8 mouse cellular contexts compared by ENCODE assay signal in the genomic region with DNA sequence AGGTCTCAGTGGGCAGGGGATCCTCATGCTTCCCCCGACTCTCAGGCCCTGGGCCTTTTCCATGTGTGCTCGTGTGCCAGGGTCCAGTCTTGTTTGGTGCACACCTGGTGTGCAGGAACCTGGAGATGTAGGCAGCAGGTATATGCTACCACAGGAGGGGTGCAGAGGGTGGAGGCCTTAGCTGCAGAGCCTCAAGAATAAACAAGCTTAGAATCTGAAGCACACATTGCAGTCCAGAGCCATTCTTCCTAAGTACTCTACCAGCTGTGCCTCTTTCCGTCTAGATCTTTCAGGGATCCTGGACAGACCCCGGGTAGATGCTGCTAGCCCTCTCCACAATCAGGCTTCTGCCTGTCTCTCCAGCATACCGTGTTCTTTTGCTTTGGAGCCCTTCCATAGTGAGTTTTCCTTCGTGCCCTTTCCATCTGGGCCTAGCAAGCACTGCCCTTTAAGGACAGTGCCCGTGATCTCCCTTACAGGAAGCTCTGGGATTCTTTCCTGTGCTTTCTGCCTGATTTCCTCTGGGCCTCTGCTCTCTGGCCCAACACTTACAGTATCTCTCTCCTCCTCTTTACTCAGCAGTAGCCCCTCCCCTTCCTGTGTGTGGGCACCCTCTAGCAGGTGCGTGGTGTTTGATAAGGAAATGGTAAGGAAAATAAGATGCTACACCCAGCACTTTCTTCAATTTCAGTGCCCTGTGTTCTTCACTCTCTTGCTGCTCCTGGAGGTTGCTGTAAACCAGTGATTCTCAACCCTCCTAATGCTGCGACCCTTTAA. TPM values are rescaled to one million over a fixed set of nuclear protein-coding genes. Genes with fewer than 3 reads are reported as not detected.
DNase-seq lines count a peak whose midpoint lies in the region; ATAC-seq and TF ChIP-seq lines count a peak whose summit lies in the region.

No protein-coding gene starts in this region.

- no peaks in the 10 kb centered on the region for H3K27me3 ChIP-seq in hindbrain, embryonic 13.5 days
- no peaks in the 10 kb centered on the region for H3K27me3 ChIP-seq in neural tube, embryonic 15.5 days (replicated peaks)

- no peak for TF ChIP-seq CTCF in gastrocnemius, adult 2 months (IDR thresholded peaks at IDR 0.05)

- peaks cover 85% of the 10 kb centered on the region for H3K36me3 ChIP-seq in hindbrain, embryonic 13.5 days
- peaks cover 84% of the 10 kb centered on the region for H3K36me3 ChIP-seq in neural tube, embryonic 15.5 days

- peak overlapping the region; percentile 61 for H3K27ac ChIP-seq in gastrocnemius, adult 2 months
- H3K27ac ChIP-seq in hindbrain, embryonic 13.5 days: peak overlapping the region; percentile 76
- H3K27ac ChIP-seq in neural tube, embryonic 15.5 days (replicated peaks): peak overlapping the region; percentile 23; the same call in 1 of the 2 replicates

- peak; percentile 80 for ATAC-seq in activated CD4-positive, CD25-positive, alpha-beta regulatory T cell, adult 4 months
- no peak for ATAC-seq in hindbrain, embryonic 13.5 days (ENCODE audit: low FRiP score)
- no peak for ATAC-seq in neural tube, embryonic 15.5 days (ENCODE audit: low FRiP score)

- H3K4me2 ChIP-seq in hindbrain, embryonic 13.5 days: no peak overlapping the region
- no peak overlapping the region for H3K4me2 ChIP-seq in neural tube, embryonic 15.5 days

- H3K4me3 ChIP-seq in gastrocnemius, adult 2 months: no peak overlapping the region
- H3K4me3 ChIP-seq in hindbrain, embryonic 13.5 days: no peak overlapping the region
- H3K4me3 ChIP-seq in neural tube, embryonic 15.5 days (replicated peaks): no peak overlapping the region

- H3K9me3 ChIP-seq in hindbrain, embryonic 13.5 days: no peaks in the 10 kb centered on the region
- no peaks in the 10 kb centered on the region for H3K9me3 ChIP-seq in neural tube, embryonic 15.5 days (replicated peaks)

- H3K9ac ChIP-seq in hindbrain, embryonic 13.5 days: peak overlapping the region; percentile 55
- no peak overlapping the region for H3K9ac ChIP-seq in neural tube, embryonic 15.5 days (replicated peaks)

- DNase-seq in gastrocnemius, adult 2 months: no peak
- no peak for DNase-seq in gastrocnemius, postnatal 4 days (ENCODE audit: low spot score in 2 of 2)
- no peak for DNase-seq in kidney, adult 11 months
- DNase-seq in adrenal gland, postnatal 10 days: no peak
- DNase-seq in layer of hippocampus, postnatal 25 days (ENCODE audit: extremely low spot score in 1 of 2, low spot score in 1 of 2): no peak

- intact Hi-C loops in gastrocnemius, adult 2 months (cut with DNase I): no loop called here

- WGBS in hindbrain, embryonic 13.5 days: 59% methylated on average over 9 of the region's 9 CpGs
- WGBS in neural tube, embryonic 15.5 days: 53% methylated on average over 9 of the region's 9 CpGs

- H3K4me1 ChIP-seq in hindbrain, embryonic 13.5 days (replicated peaks): peaks cover 32% of the 10 kb centered on the region
- H3K4me1 ChIP-seq in neural tube, embryonic 15.5 days: peaks cover 4% of the 10 kb centered on the region

RNA-seq across cellular contexts. Expression of gene Fbxl22, which starts 9.1 kb away (rescaled TPM):
- total RNA-seq in gastrocnemius, adult 2 months (2021): 1 to 10 TPM; 1.7 to 3.1 TPM
- 10 to 100 TPM; 16.9 to 27.6 TPM for total RNA-seq in gastrocnemius, postnatal 4 days (2021)
- polyA plus RNA-seq in activated CD4-positive, CD25-positive, alpha-beta regulatory T cell, adult 4 months (2017; shearing (Covaris generic)): 1 to 10 TPM; 1.6 to 3.9 TPM
- 2.0 and 2.2 TPM in 2 replicates for polyA plus RNA-seq in hindbrain, embryonic 13.5 days (2015; fragmentation: Nextera tagmentation; extraction: Ambion mirVana)
- polyA plus RNA-seq in neural tube, embryonic 15.5 days (2015; fragmentation: Nextera tagmentation; extraction: Ambion mirVana): 1.4 and 2.9 TPM in 2 replicates
- 1 to 10 TPM; 1.4 to 1.9 TPM for total RNA-seq in adrenal gland, postnatal 10 days (2021)
- under 1 TPM; 0.23 to 0.25 TPM for total RNA-seq in layer of hippocampus, postnatal 25 days (2021)

Comparison
In these comparisons a context has a peak if more than half of its experiments do, and no peak if none do; other contexts are left out.
1. RNA of gene Fbxl22, which starts 9.1 kb away (total RNA-seq): 16.9 to 27.6 TPM in gastrocnemius, postnatal 4 days; 1.7 to 3.1 TPM in gastrocnemius, adult 2 months, 1.4 to 1.9 TPM in adrenal gland, postnatal 10 days and 0.23 to 0.25 TPM in layer of hippocampus, postnatal 25 days; every median in the first group is over 4 times any median in the second.
2. H3K27ac ChIP-seq: peak in every context shown above with its lines; median percentile 76 in hindbrain, embryonic 13.5 days; 61 in gastrocnemius, adult 2 months; 23 in neural tube, embryonic 15.5 days.